In genomic region chr4:135758331-135758730, GRCm38 (mm10) we compare ENCODE assay signal across 16 mouse cellular contexts. TPM values are rescaled to one million over a fixed set of nuclear protein-coding genes. Genes with fewer than 3 reads are reported as not detected.
DNase-seq lines count a peak whose midpoint lies in the region; ATAC-seq and TF ChIP-seq lines count a peak whose summit lies in the region.
"Had no signal": no experiment of that assay in that cellular context is flagged by ENCODE, and none has a peak within 500 bp of the region (broad histone marks: within the 10 kb centered on the region; RNA-seq: fewer than 3 reads in every experiment).

No protein-coding gene starts in this region.

- peaks cover 33% of the 10 kb centered on the region for H3K4me1 ChIP-seq in heart, embryonic 10.5 days
- H3K4me1 ChIP-seq in lung, embryonic 14.5 days (ENCODE audit: insufficient read depth) = no peaks in the 10 kb centered on the region
- H3K4me1 ChIP-seq in MEL (ENCODE audit: control insufficient read depth in 1 of 2, insufficient read depth in 2 of 2, low read length in 2 of 2) = no peaks in the 10 kb centered on the region
- no peaks in the 10 kb centered on the region for H3K4me1 ChIP-seq in cortical plate, adult 2 months (ENCODE audit: control insufficient read depth, insufficient read depth, low read length)

- no peak overlapping the region for H3K4me3 ChIP-seq in heart, embryonic 10.5 days
- no peak overlapping the region for H3K4me3 ChIP-seq in lung, embryonic 14.5 days (ENCODE audit: low read depth, low read length)
- H3K4me3 ChIP-seq in MEL (ENCODE audit: control insufficient read depth in 1 of 2, insufficient read depth in 1 of 2, low read depth in 2 of 2, low read length in 2 of 2) = no peak overlapping the region
- no peak overlapping the region for H3K4me3 ChIP-seq in cortical plate, adult 2 months (ENCODE audit: insufficient read depth, low read length)
- H3K4me3 ChIP-seq: embryonic facial prominence, embryonic 15.5 days had no signal

- TF ChIP-seq POLR2A in MEL (IDR thresholded peaks at IDR 0.05; ENCODE audit: control insufficient read depth in 1 of 2, insufficient read depth in 1 of 2, low read depth in 1 of 2, low read length in 2 of 2, poor library complexity in 1 of 2) = no peak
- TF ChIP-seq POLR2A in cortical plate, adult 2 months (IDR thresholded peaks at IDR 0.05; ENCODE audit: extremely low read depth, insufficient read depth, low read length) = no peak

- TF ChIP-seq CTCF in lung, embryonic 14.5 days (IDR thresholded peaks at IDR 0.05; ENCODE audit: low read depth) = peak; percentile 51
- peak in 2 of 3 experiments; percentile 47 to 50; a peak in 4 of 6 replicates for TF ChIP-seq CTCF in MEL (IDR thresholded peaks at IDR 0.05 in 2 of 3, conservative IDR thresholded peaks at IDR 0.05 in 1 of 3; ENCODE audit: control insufficient read depth in 1 of 3, insufficient read depth in 1 of 3, low read depth in 2 of 3, low read length in 3 of 3, poor library complexity in 1 of 3, severe bottlenecking in 1 of 3)
- peak; percentile 39; the same call in 1 of the 2 replicates for TF ChIP-seq CTCF in cortical plate, adult 2 months (IDR thresholded peaks at IDR 0.05; ENCODE audit: extremely low read depth, insufficient read depth, low read length)

- ATAC-seq in lung, embryonic 14.5 days (ENCODE audit: insufficient read depth) = no peak
- ATAC-seq: hindbrain, embryonic 16.5 days had no signal

- DNase-seq in heart, postnatal 4 days = peak; percentile 42
- no peak for DNase-seq in heart, embryonic 10.5 days (ENCODE audit: low spot score)
- peak; percentile 58 for DNase-seq in lung, embryonic 14.5 days
- no peak for DNase-seq in lung, postnatal 14 days
- peak; percentile 17 for DNase-seq in MEL (ENCODE audit: low read depth, low spot score)
- no peak for DNase-seq in spleen, adult 18-20 months
- no peak for DNase-seq in left cerebral cortex, adult 11 months (ENCODE audit: low spot score)
- DNase-seq: adrenal gland, postnatal 10 days; cerebellum, adult 18-20 months; thymus, postnatal 36 days had no signal

- peaks cover 17% of the 10 kb centered on the region for H3K27me3 ChIP-seq in heart, embryonic 10.5 days (ENCODE audit: insufficient read depth, poor library complexity, severe bottlenecking)
- no peaks in the 10 kb centered on the region for H3K27me3 ChIP-seq in lung, embryonic 14.5 days (ENCODE audit: insufficient read depth, low read length)
- H3K27me3 ChIP-seq in MEL (ENCODE audit: control insufficient read depth in 1 of 2, insufficient read depth in 2 of 2, low read length in 2 of 2) = peaks cover 0 to 6% of the 10 kb centered on the region in 2 experiments; a peak in 3 of 4 replicates
- H3K27me3 ChIP-seq: embryonic facial prominence, embryonic 15.5 days had no signal

- no peaks in the 10 kb centered on the region; the same call in 1 of the 2 replicates for H3K9me3 ChIP-seq in heart, embryonic 10.5 days
- H3K9me3 ChIP-seq in lung, embryonic 14.5 days (ENCODE audit: low read depth, low read length) = no peaks in the 10 kb centered on the region
- no peaks in the 10 kb centered on the region for H3K9me3 ChIP-seq in MEL (replicated peaks; ENCODE audit: insufficient read depth, low read length)
- H3K9me3 ChIP-seq: embryonic facial prominence, embryonic 15.5 days had no signal

- TF ChIP-seq RAD21 in MEL (IDR thresholded peaks at IDR 0.05; ENCODE audit: low read depth, low read length) = peak; percentile 38

- no peak overlapping the region for H3K4me2 ChIP-seq in lung, embryonic 14.5 days
- H3K4me2 ChIP-seq: embryonic facial prominence, embryonic 15.5 days; heart, embryonic 11.5 days had no signal

- no peaks in the 10 kb centered on the region for H3K36me3 ChIP-seq in heart, embryonic 10.5 days
- H3K36me3 ChIP-seq in lung, embryonic 14.5 days (ENCODE audit: insufficient read depth) = no peaks in the 10 kb centered on the region
- no peaks in the 10 kb centered on the region for H3K36me3 ChIP-seq in MEL (ENCODE audit: control insufficient read depth in 1 of 2, insufficient read depth in 2 of 2, low read length in 2 of 2)
- H3K36me3 ChIP-seq: embryonic facial prominence, embryonic 15.5 days had no signal

- 41% methylated on average over 4 of the region's 4 CpGs for WGBS in heart, embryonic 10.5 days
- 23% methylated on average over 4 of the region's 4 CpGs for WGBS in lung, embryonic 14.5 days

- H3K27ac ChIP-seq in heart, embryonic 10.5 days = no peak overlapping the region
- no peak overlapping the region for H3K27ac ChIP-seq in lung, embryonic 14.5 days (ENCODE audit: low read depth)
- H3K27ac ChIP-seq in MEL (ENCODE audit: control insufficient read depth, low read depth, low read length) = no peak overlapping the region
- H3K27ac ChIP-seq in cortical plate, adult 2 months (ENCODE audit: insufficient read depth, low read length) = no peak overlapping the region
- H3K27ac ChIP-seq: macrophage had no signal

- no peak overlapping the region for H3K9ac ChIP-seq in lung, embryonic 14.5 days
- H3K9ac ChIP-seq in MEL (ENCODE audit: control insufficient read depth, low read depth, low read length, poor library complexity, severe bottlenecking) = no peak overlapping the region
- H3K9ac ChIP-seq: embryonic facial prominence, embryonic 15.5 days had no signal

- TF ChIP-seq EP300 in MEL (IDR thresholded peaks at IDR 0.05; ENCODE audit: low read depth in 1 of 2, low read length in 2 of 2) = no peak

- H3K79me2 ChIP-seq in MEL (ENCODE audit: control insufficient read depth, insufficient read depth, low read length, poor library complexity) = no peaks in the 10 kb centered on the region

TF ChIP-seq in MEL, 35 proteins besides CTCF, POLR2A, EP300 and RAD21:
- TF ChIP-seq BHLHE40 (IDR thresholded peaks at IDR 0.05; ENCODE audit: borderline replicate concordance, low read depth, low read length) (no peak), SMC3 (IDR thresholded peaks at IDR 0.05; ENCODE audit: low read depth, low read length) (peak; percentile 41; the same call in 1 of the 2 replicates)
TF ChIP-seq in MEL: peak in this region for 1.

RNA-seq across cellular contexts. Expression of gene Myom3, which starts 1.2 kb away (rescaled TPM):
- total RNA-seq in heart, postnatal 4 days (2021) = 1 to 10 TPM in 1 of 2 experiments, under 1 TPM in 1; 0.76 to 1.1 TPM
- 0.05 TPM in 1 of 2 replicates, not detected in the other for polyA plus RNA-seq in heart, embryonic 10.5 days (2016; fragmentation: Nextera tagmentation; extraction: Ambion mirVana)
- not detected in 2 replicates for polyA plus RNA-seq in lung, embryonic 14.5 days (2014; fragmentation: Nextera tagmentation; extraction: Ambion mirVana)
- not detected in 2 replicates for total RNA-seq in MEL (2012; rRNA removed)
- not detected for polyA plus RNA-seq in MEL (2012; ENCODE audit: insufficient read depth in 1 of 2, insufficient read length in 2 of 2, low read depth in 1 of 2, low replicate concordance in 2 of 2, missing spikeins in 1 of 2)
- 2.2 and 2.5 TPM in 2 replicates for polyA plus RNA-seq in cortical plate, adult 2 months (2012; rRNA removed)
- polyA plus RNA-seq: heart, embryonic 11.5 days had no signal

RNA-seq across cellular contexts. Expression of gene Il22ra1, which starts 30.4 kb away (rescaled TPM):
- total RNA-seq in heart, postnatal 4 days (2021) = under 1 TPM; 0.20 to 0.24 TPM
- 0.13 TPM in 1 of 2 replicates, not detected in the other for polyA plus RNA-seq in heart, embryonic 10.5 days (2016; fragmentation: Nextera tagmentation; extraction: Ambion mirVana)
- polyA plus RNA-seq in lung, embryonic 14.5 days (2014; fragmentation: Nextera tagmentation; extraction: Ambion mirVana) = 0.12 TPM in 1 of 2 replicates, not detected in the other
- not detected in 2 replicates for total RNA-seq in MEL (2012; rRNA removed)
- polyA plus RNA-seq in MEL (2012; ENCODE audit: insufficient read depth in 1 of 2, insufficient read length in 2 of 2, low read depth in 1 of 2, low replicate concordance in 2 of 2, missing spikeins in 1 of 2) = under 1 TPM in 1 of 2 experiments, not detected in 1; 0.03 TPM
- polyA plus RNA-seq in cortical plate, adult 2 months (2012; rRNA removed) = 0.04 TPM in 1 of 2 replicates, not detected in the other
- polyA plus RNA-seq: heart, embryonic 11.5 days; hindbrain, embryonic 16.5 days; limb, embryonic 11.5 days; macrophage had no signal

Comparison
In these comparisons a context has a peak if more than half of its experiments do, and no peak if none do; other contexts are left out.
1. DNase-seq: peak in heart, postnatal 4 days (single experiment), lung, embryonic 14.5 days (single experiment) and MEL (single experiment); none in heart, embryonic 10.5 days (single experiment), lung, postnatal 14 days (single experiment), spleen, adult 18-20 months (0 of 2) and left cerebral cortex, adult 11 months (single experiment).
2. Peak in every context shown above with its lines, with median percentiles within 50 percentile points of each other: CTCF ChIP-seq.